ENCODE assay signal across 9 mouse cellular contexts in genomic region chrX:99575105-99575504, GRCm38 (mm10).
A peak's percentile ranks its signal among the peaks of the same experiment; 100 is the strongest.
DNase-seq lines count a peak whose midpoint lies in the region; ATAC-seq lines count a peak whose summit lies in the region.
"Had no signal": no experiment of that assay in that cellular context is flagged by ENCODE, and none has a peak within 500 bp of the region (broad histone marks: within the 10 kb centered on the region; RNA-seq: fewer than 3 reads in every experiment).

No protein-coding gene starts in this region.

- H3K4me2 ChIP-seq in embryonic facial prominence, embryonic 11.5 days (ENCODE audit: low read depth, low read length): no peak overlapping the region
- no peak overlapping the region for H3K4me2 ChIP-seq in lung, embryonic 16.5 days (ENCODE audit: low read depth, low read length)
- H3K4me2 ChIP-seq in hindbrain, embryonic 16.5 days (ENCODE audit: low read length): no peak overlapping the region
- no peak overlapping the region for H3K4me2 ChIP-seq in neural tube, embryonic 14.5 days (ENCODE audit: low read depth, low read length)

- H3K27me3 ChIP-seq in embryonic facial prominence, embryonic 11.5 days (ENCODE audit: control insufficient read depth, insufficient read depth, low read length): no peaks in the 10 kb centered on the region
- H3K27me3 ChIP-seq in embryonic facial prominence, embryonic 10.5 days (replicated peaks; ENCODE audit: low read depth, poor library complexity, severe bottlenecking): peaks cover 97% of the 10 kb centered on the region
- H3K27me3 ChIP-seq in lung, embryonic 16.5 days (ENCODE audit: control insufficient read depth, insufficient read depth, low read depth, low read length): peaks cover 3% of the 10 kb centered on the region
- H3K27me3 ChIP-seq in hindbrain, embryonic 16.5 days (replicated peaks; ENCODE audit: control insufficient read depth, insufficient read depth, low read length): peaks cover 9% of the 10 kb centered on the region
- no peaks in the 10 kb centered on the region; the same call in 1 of the 2 replicates for H3K27me3 ChIP-seq in neural tube, embryonic 14.5 days (ENCODE audit: control insufficient read depth, insufficient read depth, low read length)

- H3K27ac ChIP-seq in embryonic facial prominence, embryonic 11.5 days (replicated peaks; ENCODE audit: low read depth, low read length): no peak overlapping the region
- no peak overlapping the region for H3K27ac ChIP-seq in embryonic facial prominence, embryonic 10.5 days (replicated peaks)
- no peak overlapping the region for H3K27ac ChIP-seq in lung, embryonic 16.5 days (ENCODE audit: low read length)
- H3K27ac ChIP-seq in hindbrain, embryonic 16.5 days (ENCODE audit: low read depth, low read length): no peak overlapping the region
- H3K27ac ChIP-seq in neural tube, embryonic 14.5 days (ENCODE audit: low read depth, low read length): no peak overlapping the region

- H3K9me3 ChIP-seq in embryonic facial prominence, embryonic 11.5 days (replicated peaks; ENCODE audit: control insufficient read depth, low read length): no peaks in the 10 kb centered on the region
- no peaks in the 10 kb centered on the region for H3K9me3 ChIP-seq in embryonic facial prominence, embryonic 10.5 days
- H3K9me3 ChIP-seq in lung, embryonic 16.5 days (ENCODE audit: control insufficient read depth, low read length): no peaks in the 10 kb centered on the region
- H3K9me3 ChIP-seq in hindbrain, embryonic 16.5 days (ENCODE audit: control insufficient read depth, low read length): no peaks in the 10 kb centered on the region
- no peaks in the 10 kb centered on the region for H3K9me3 ChIP-seq in neural tube, embryonic 14.5 days (ENCODE audit: control insufficient read depth, low read length)

- 35% methylated on average over 4 of the region's 5 CpGs for WGBS in embryonic facial prominence, embryonic 11.5 days
- WGBS in embryonic facial prominence, embryonic 10.5 days: 47% methylated on average over 5 of the region's 5 CpGs
- 40% methylated on average over 5 of the region's 5 CpGs for WGBS in lung, embryonic 16.5 days
- WGBS in hindbrain, embryonic 16.5 days: 48% methylated on average over 5 of the region's 5 CpGs
- 40% methylated on average over 5 of the region's 5 CpGs for WGBS in neural tube, embryonic 14.5 days

- no peak overlapping the region for H3K9ac ChIP-seq in embryonic facial prominence, embryonic 11.5 days (replicated peaks; ENCODE audit: low read length)
- no peak overlapping the region for H3K9ac ChIP-seq in lung, embryonic 16.5 days (ENCODE audit: low read length)
- no peak overlapping the region for H3K9ac ChIP-seq in hindbrain, embryonic 16.5 days (ENCODE audit: low read depth, low read length)
- no peak overlapping the region for H3K9ac ChIP-seq in neural tube, embryonic 14.5 days (replicated peaks; ENCODE audit: low read depth, low read length)

- intact Hi-C loops in heart, postnatal 10 days (cut with DNase I): loop anchor here (2.0 kb wide), 1 partner anchor 84 kb away; no protein-coding TSS in a partner anchor

- DNase-seq in embryonic facial prominence, embryonic 11.5 days (ENCODE audit: low spot score): no peak
- DNase-seq in embryonic facial prominence, embryonic 10.5 days (ENCODE audit: low spot score): no peak
- no peak for DNase-seq in lung, postnatal 10 days
- no peak for DNase-seq in heart, postnatal 10 days
- no peak for DNase-seq in B cell, adult 2 months
- DNase-seq: gastrocnemius, postnatal 25 days had no signal

- H3K4me1 ChIP-seq in embryonic facial prominence, embryonic 11.5 days (ENCODE audit: control insufficient read depth, insufficient read depth, low read length): no peaks in the 10 kb centered on the region
- H3K4me1 ChIP-seq in embryonic facial prominence, embryonic 10.5 days: no peaks in the 10 kb centered on the region
- peaks cover 6% of the 10 kb centered on the region for H3K4me1 ChIP-seq in lung, embryonic 16.5 days (replicated peaks; ENCODE audit: control insufficient read depth, insufficient read depth, low read length)
- H3K4me1 ChIP-seq in hindbrain, embryonic 16.5 days (ENCODE audit: control insufficient read depth, insufficient read depth, low read depth, low read length): no peaks in the 10 kb centered on the region; the same call in 1 of the 2 replicates
- no peaks in the 10 kb centered on the region for H3K4me1 ChIP-seq in neural tube, embryonic 14.5 days (ENCODE audit: control insufficient read depth, insufficient read depth, low read length)

- peak; percentile 57; the same call in 1 of the 2 replicates for ATAC-seq in embryonic facial prominence, embryonic 11.5 days (replicated peaks; ENCODE audit: insufficient number of reproducible peaks, low FRiP score, low TSS enrichment, low read depth)
- peak; percentile 32 for ATAC-seq in lung, embryonic 16.5 days (ENCODE audit: low read depth)
- 0 out of 2 replicates have a peak, but pooled peaks have one; percentile 14 for ATAC-seq in hindbrain, embryonic 16.5 days
- ATAC-seq in neural tube, embryonic 14.5 days (ENCODE audit: low read depth): peak; percentile 16; the same call in 1 of the 2 replicates

- no peaks in the 10 kb centered on the region for H3K36me3 ChIP-seq in embryonic facial prominence, embryonic 11.5 days (replicated peaks; ENCODE audit: control insufficient read depth, insufficient read depth, low read depth, low read length)
- no peaks in the 10 kb centered on the region for H3K36me3 ChIP-seq in embryonic facial prominence, embryonic 10.5 days (replicated peaks)
- H3K36me3 ChIP-seq in lung, embryonic 16.5 days (ENCODE audit: control insufficient read depth, insufficient read depth, low read length): no peaks in the 10 kb centered on the region
- H3K36me3 ChIP-seq in hindbrain, embryonic 16.5 days (ENCODE audit: control insufficient read depth, insufficient read depth, low read length): no peaks in the 10 kb centered on the region
- H3K36me3 ChIP-seq in neural tube, embryonic 14.5 days (ENCODE audit: control insufficient read depth, insufficient read depth, low read length): no peaks in the 10 kb centered on the region

- no peak overlapping the region for H3K4me3 ChIP-seq in embryonic facial prominence, embryonic 11.5 days (ENCODE audit: low read depth, low read length)
- H3K4me3 ChIP-seq in embryonic facial prominence, embryonic 10.5 days: no peak overlapping the region
- no peak overlapping the region for H3K4me3 ChIP-seq in lung, embryonic 16.5 days (ENCODE audit: low read length)
- H3K4me3 ChIP-seq in hindbrain, embryonic 16.5 days (ENCODE audit: low read length): no peak overlapping the region
- H3K4me3 ChIP-seq in neural tube, embryonic 14.5 days (ENCODE audit: low read depth, low read length): no peak overlapping the region
